Mouse (Mus musculus): ENCODE measurements at regions not wholly inside any gene's neighbourhood (a gene's known extent, or its start where the extent isn't known, plus 50 kb on each side); places are given as distances from the start of the nearest gene placed in this dataset.

GRCm38 (mm10) chr9:30137611-30138287 lies 174.8 kb upstream of the Ntm start:
- TF ChIP-seq POLR2A (IDR thresholded peaks at IDR 0.05; ENCODE audit: insufficient read depth, low read depth, low read length), result no peak
- peak; percentile 85 for TF ChIP-seq CTCF (IDR thresholded peaks at IDR 0.05)

All from heart, adult 2 months (tissue).